Mouse (Mus musculus) brain, embryonic 14.5 days (tissue): ENCODE measurements at regions not wholly inside any gene's neighbourhood (a gene's known extent, or its start where the extent isn't known, plus 50 kb on each side); places are given as distances from the start of the nearest gene placed in this dataset.

ENCODE experiments used
- DNase-seq: peaks from one replicate; pipeline ENCODE4 v3.0.0-alpha.2; 2011; ENCODE audit warnings: low read depth
- POLR2A ChIP-seq: fragments of 200-500 bp; IDR thresholded peaks from 2 replicates; pipeline ENCODE4 v1.6.1; 2012; ENCODE audit warnings: mild to moderate bottlenecking, inconsistent platforms, borderline replicate concordance; ENCODE audit not compliant: poor library complexity, insufficient read depth, insufficient read length, severe bottlenecking; ENCODE audit errors: extremely low read depth

- TF ChIP-seq POLR2A = no peak
- DNase-seq = peak; percentile 5
These were observed 192.1 kb upstream of the Lrp1b start for GRCm38 (mm10) chr2:42845489-42845888.
